Mouse (Mus musculus) heart, adult 2 months (tissue): Measurements from ENCODE around the gene Pla2g4d. TPM values are rescaled to one million over a fixed set of nuclear protein-coding genes. Genes with fewer than 3 reads are reported as not detected.

Source experiments
- DNase-seq, 2 experiments: peaks; one replicate each; pipeline ENCODE4 v3.0.0; 2021
- H3K27ac ChIP-seq: fragments of 200-600 bp; 2 replicates; pipeline ENCODE4 v1.8.1; 2022
- H3K27me3 ChIP-seq: fragments of 200-500 bp; 2 replicates; pipeline ENCODE4 v1.6.1; 2012; ENCODE audit warnings: mild to moderate bottlenecking, low read length, inconsistent platforms, mixed read lengths; ENCODE audit not compliant: control insufficient read depth, insufficient read depth
- H3K36me3 ChIP-seq: fragments of 200-500 bp; 2 replicates; pipeline ENCODE4 v1.6.1; 2012; ENCODE audit warnings: low read length, inconsistent platforms; ENCODE audit not compliant: control insufficient read depth, insufficient read depth
- H3K4me1 ChIP-seq: fragments of 200-500 bp; 2 replicates; pipeline ENCODE4 v1.6.1; 2011; ENCODE audit warnings: low read length; ENCODE audit not compliant: control insufficient read depth, insufficient read depth
- H3K4me3 ChIP-seq: fragments of 200-600 bp; 2 replicates; pipeline ENCODE4 v1.8.1; 2022
- H3K79me2 ChIP-seq: fragments of 200-500 bp; replicated peaks from 2 replicates; pipeline ENCODE4 v1.6.1; 2012; ENCODE audit warnings: mild to moderate bottlenecking, inconsistent platforms, low read length, moderate library complexity, mixed read lengths; ENCODE audit not compliant: control insufficient read depth, insufficient read depth
- H3K9ac ChIP-seq: fragments of 200-500 bp; 2 replicates; pipeline ENCODE4 v1.6.1; 2012; ENCODE audit warnings: low read depth, mild to moderate bottlenecking, control low read depth, inconsistent platforms, low read length, mixed read lengths
- CTCF ChIP-seq: fragments of 200-600 bp; IDR thresholded peaks from 2 replicates; pipeline ENCODE4 v1.8.1; 2022; ENCODE audit warnings: antibody characterized with exemption, mild to moderate bottlenecking, moderate library complexity
- EP300 ChIP-seq: fragments of 200-500 bp; IDR thresholded peaks from 2 replicates; pipeline ENCODE4 v1.6.1; 2011; ENCODE audit warnings: low read depth, low read length, control low read depth; ENCODE audit not compliant: insufficient read depth
- POLR2A ChIP-seq: fragments of 200-500 bp; IDR thresholded peaks from 2 replicates; pipeline ENCODE4 v1.6.1; 2011; ENCODE audit warnings: mild to moderate bottlenecking, low read depth, low read length, control low read depth; ENCODE audit not compliant: insufficient read depth
- WGBS: fragments of 180-500 bp; shearing (Covaris S2); methylation state at CpG from one replicate; pipeline ENCODE4 v1.1.7; 2018; 5-methylcytosine and 5-hydroxymethylcytosine counted together
- intact Hi-C: fragments of 180-260 bp; cut with DNase I; formaldehyde crosslinking; loops from one replicate; pipeline ENCODE4 v1.15.1; 2025
- polyA plus RNA-seq: library from polyadenylated mRNA; depleted of rRNA; stranded (reverse); fragments of >200 nt; gene quantifications from 2 replicates; pipeline ENCODE4 v1.2.3, GENCODE M21; 2012
- total RNA-seq, 2 experiments: library from RNA; stranded (reverse); gene quantifications; 2 replicates each; pipeline ENCODE4 v1.2.3; 2021

Pla2g4d gene
- total and polyA plus RNA-seq, 3 experiments: not detected

GRCm38 (mm10) chr2:120312276-120312825 is 23.4 kb upstream of the Pla2g4d start:
- Histone ChIP-seq H3K79me2 (no peaks in the 10 kb centered on the region), H3K27me3 (no peaks in the 10 kb centered on the region), H3K36me3 (no peaks in the 10 kb centered on the region), H3K4me1 (no peaks in the 10 kb centered on the region), H3K27ac (no peak overlapping the region), H3K4me3 (no peak overlapping the region), H3K9ac (no peak overlapping the region)
- TF ChIP-seq EP300: no peak
- TF ChIP-seq CTCF: no peak
- no peak for TF ChIP-seq POLR2A
- intact Hi-C loops: no loop called here
- no peak for DNase-seq
- 78% methylated on average over 7 of the region's 7 CpGs for WGBS

- no peak overlapping the region for H3K9ac ChIP-seq
- WGBS: 10% methylated on average over 3 of the region's 3 CpGs
- intact Hi-C loops: no loop called here
- no peaks in the 10 kb centered on the region for H3K27me3 ChIP-seq
- no peak overlapping the region for H3K4me3 ChIP-seq
- H3K4me1 ChIP-seq: no peaks in the 10 kb centered on the region
- no peak overlapping the region for H3K27ac ChIP-seq
- no peak for TF ChIP-seq CTCF
- no peak for TF ChIP-seq POLR2A
- TF ChIP-seq EP300: no peak
- H3K36me3 ChIP-seq: no peaks in the 10 kb centered on the region
- DNase-seq: no peak
- H3K79me2 ChIP-seq: no peaks in the 10 kb centered on the region
Measured at GRCm38 (mm10) chr2:120304113-120304512, 15.1 kb upstream of the Pla2g4d start.

GRCm38 (mm10) chr2:120301076-120301475 is 12.1 kb upstream of the Pla2g4d start:
- intact Hi-C loops: no loop called here
- Histone ChIP-seq H3K36me3 (no peaks in the 10 kb centered on the region), H3K27ac (no peak overlapping the region), H3K79me2 (no peaks in the 10 kb centered on the region), H3K4me3 (no peak overlapping the region), H3K4me1 (no peaks in the 10 kb centered on the region), H3K27me3 (no peaks in the 10 kb centered on the region), H3K9ac (no peak overlapping the region)
- TF ChIP-seq EP300 (no peak), POLR2A (no peak), CTCF (no peak)
- DNase-seq: no peak
- 94% methylated on average over 6 of the region's 6 CpGs for whole genome bisulfite sequencing

- TF ChIP-seq POLR2A (no peak), EP300 (no peak), CTCF (no peak)
- Histone ChIP-seq H3K27me3 (no peaks in the 10 kb centered on the region), H3K4me3 (no peak overlapping the region), H3K36me3 (no peaks in the 10 kb centered on the region), H3K9ac (no peak overlapping the region), H3K4me1 (no peaks in the 10 kb centered on the region), H3K27ac (no peak overlapping the region), H3K79me2 (no peaks in the 10 kb centered on the region)
- WGBS: 83% methylated on average over 4 of the region's 4 CpGs
- DNase-seq: no peak
- intact Hi-C loops: no loop called here
Measured at GRCm38 (mm10) chr2:120299866-120300265, 10.9 kb upstream of the Pla2g4d start.

GRCm38 (mm10) chr2:120296160-120296559 is 7.2 kb upstream of the Pla2g4d start:
- Histone ChIP-seq H3K4me1 (no peaks in the 10 kb centered on the region), H3K9ac (no peak overlapping the region), H3K27ac (no peak overlapping the region), H3K36me3 (no peaks in the 10 kb centered on the region), H3K79me2 (no peaks in the 10 kb centered on the region), H3K4me3 (no peak overlapping the region), H3K27me3 (no peaks in the 10 kb centered on the region)
- intact Hi-C loops: no loop called here
- no peak for TF ChIP-seq CTCF
- no peak for TF ChIP-seq EP300
- no peak for TF ChIP-seq POLR2A
- no peak for DNase-seq
- WGBS: 18% methylated on average over 2 of the region's 2 CpGs

- Histone ChIP-seq H3K4me1 (no peaks in the 10 kb centered on the region), H3K27ac (no peak overlapping the region), H3K9ac (no peak overlapping the region), H3K4me3 (no peak overlapping the region), H3K36me3 (no peaks in the 10 kb centered on the region), H3K79me2 (no peaks in the 10 kb centered on the region), H3K27me3 (no peaks in the 10 kb centered on the region)
- TF ChIP-seq EP300: no peak
- no peak for TF ChIP-seq POLR2A
- TF ChIP-seq CTCF: no peak
- no peak for DNase-seq
- intact Hi-C loops: no loop called here
- 77% methylated on average over 8 of the region's 9 CpGs for WGBS
Measured at GRCm38 (mm10) chr2:120291471-120292078, 2.6 kb upstream of the Pla2g4d start.
